Mouse (Mus musculus) hindbrain, embryonic 11.5 days (tissue): ENCODE results near the gene Ncstn. TPM values are rescaled to one million over a fixed set of nuclear protein-coding genes. Genes with fewer than 3 reads are reported as not detected.

Source experiments
- ATAC-seq: fragments of 200-750 bp; cut with Nextera tagmentation; 2 replicates; pipeline ENCODE4 v1.8.0; 2017; ENCODE audit warnings: mild to moderate bottlenecking, moderate TSS enrichment, moderate library complexity; ENCODE audit not compliant: low FRiP score
- DNase-seq: peaks from one replicate; pipeline ENCODE4 v3.0.0-alpha.2; 2015; ENCODE audit warnings: low spot score
- H3K27ac ChIP-seq: fragments of 300-500 bp; sonication (generic); 2 replicates; pipeline ENCODE4 v1.5.1; 2014; ENCODE audit warnings: mild to moderate bottlenecking, low read depth, low read length
- H3K27me3 ChIP-seq: fragments of 300-500 bp; sonication (generic); 2 replicates; pipeline ENCODE4 v1.6.1; 2014; ENCODE audit warnings: mild to moderate bottlenecking, low read length, moderate library complexity, mixed read lengths; ENCODE audit not compliant: control insufficient read depth, insufficient read depth
- H3K36me3 ChIP-seq: fragments of 300-500 bp; sonication (generic); 2 replicates; pipeline ENCODE4 v1.6.1; 2014; ENCODE audit warnings: mild to moderate bottlenecking, low read length, moderate library complexity, mixed read lengths; ENCODE audit not compliant: control insufficient read depth, insufficient read depth
- H3K4me1 ChIP-seq: fragments of 300-500 bp; sonication (generic); replicated peaks from 2 replicates; pipeline ENCODE4 v1.6.1; 2014; ENCODE audit warnings: low read length, mixed read lengths; ENCODE audit not compliant: control insufficient read depth, insufficient read depth
- H3K4me2 ChIP-seq: fragments of 300-500 bp; sonication (generic); replicated peaks from 2 replicates; pipeline ENCODE4 v1.6.1; 2014; ENCODE audit warnings: mild to moderate bottlenecking, low read depth, low read length
- H3K4me3 ChIP-seq: fragments of 300-500 bp; sonication (generic); 2 replicates; pipeline ENCODE4 v1.5.1; 2014; ENCODE audit warnings: low read depth, low read length
- H3K9ac ChIP-seq: fragments of 300-500 bp; sonication (generic); 2 replicates; pipeline ENCODE4 v1.6.1; 2014; ENCODE audit warnings: low read depth, low read length
- H3K9me3 ChIP-seq: fragments of 300-500 bp; sonication (generic); 2 replicates; pipeline ENCODE4 v1.6.1; 2016; ENCODE audit warnings: low read length; ENCODE audit not compliant: control insufficient read depth
- WGBS: fragments of 180-500 bp; shearing (Covaris S2); extraction: QIAGEN DNeasy Blood & Tissue Kit; methylation state at CpG from one replicate; pipeline ENCODE4 v1.1.7; 2014; 5-methylcytosine and 5-hydroxymethylcytosine counted together
- polyA plus RNA-seq: library from polyadenylated mRNA; unstranded; fragments of >200 nt; fragmentation: Nextera tagmentation; extraction: Ambion mirVana; gene quantifications from 2 replicates; pipeline ENCODE4 v1.2.1, GENCODE M21; 2014

The Ncstn gene
- polyA plus RNA-seq, 1 experiment from 2014 or later = 120 TPM

GRCm38 (mm10) chr1:172018336-172019311 is 64.0 kb downstream of the Ncstn start:
- H3K4me3 ChIP-seq = no peak overlapping the region
- 52% methylated on average over 9 of the region's 9 CpGs for WGBS

GRCm38 (mm10) chr1:172017517-172018070 is 65.0 kb downstream of the Ncstn start:
- Histone ChIP-seq H3K4me1 (peaks cover 61% of the 10 kb centered on the region), H3K9me3 (no peaks in the 10 kb centered on the region), H3K9ac (peak overlapping the region; percentile 40; the same call in 1 of the 2 replicates), H3K36me3 (peaks cover 2% of the 10 kb centered on the region; the same call in 1 of the 2 replicates), H3K27me3 (no peaks in the 10 kb centered on the region), H3K4me2 (peak overlapping the region; percentile 37), H3K4me3 (no peak overlapping the region), H3K27ac (peak overlapping the region; percentile 95)
- no peak for ATAC-seq
- DNase-seq = peak; percentile 43
- 53% methylated on average over 6 of the region's 6 CpGs for WGBS

More at GRCm38 (mm10) chr1:172018336-172019311, 64.0 kb downstream of the Ncstn start:
- no peak for ATAC-seq
- Histone ChIP-seq H3K9ac (no peak overlapping the region), H3K9me3 (no peaks in the 10 kb centered on the region), H3K27me3 (no peaks in the 10 kb centered on the region), H3K36me3 (no peaks in the 10 kb centered on the region), H3K4me1 (peaks cover 60% of the 10 kb centered on the region), H3K27ac (peak overlapping the region; percentile 95), H3K4me2 (peak overlapping the region; percentile 18; the same call in 1 of the 2 replicates)
- no peak for DNase-seq

GRCm38 (mm10) chr1:172016660-172017516 is 65.7 kb downstream of the Ncstn start:
- Histone ChIP-seq H3K27me3 (no peaks in the 10 kb centered on the region), H3K4me3 (peak overlapping the region; percentile 8; the same call in 1 of the 2 replicates), H3K4me2 (peak overlapping the region; percentile 37), H3K9me3 (no peaks in the 10 kb centered on the region), H3K36me3 (peaks cover 3% of the 10 kb centered on the region; the same call in 1 of the 2 replicates), H3K27ac (peak overlapping the region; percentile 95), H3K9ac (peak overlapping the region; percentile 40; the same call in 1 of the 2 replicates), H3K4me1 (peaks cover 58% of the 10 kb centered on the region)
- 15% methylated on average over 6 of the region's 6 CpGs for WGBS
- DNase-seq = peak; percentile 94
- ATAC-seq = peak; percentile 90

GRCm38 (mm10) chr1:172016031-172016430 is 66.6 kb downstream of the Ncstn start:
- H3K4me1 ChIP-seq = peaks cover 60% of the 10 kb centered on the region
- H3K27me3 ChIP-seq = no peaks in the 10 kb centered on the region
- no peak for DNase-seq
- WGBS = 51% methylated on average over 8 of the region's 8 CpGs
- H3K9ac ChIP-seq = peak overlapping the region; percentile 40
- peak overlapping the region; percentile 95 for H3K27ac ChIP-seq
- H3K4me2 ChIP-seq = peak overlapping the region; percentile 37
- ATAC-seq = no peak
- H3K4me3 ChIP-seq = no peak overlapping the region
- peaks cover 4% of the 10 kb centered on the region; the same call in 1 of the 2 replicates for H3K36me3 ChIP-seq
- no peaks in the 10 kb centered on the region for H3K9me3 ChIP-seq

Other genes with a start within 250 kb of the Ncstn start
- gene Cd84, start 243.1 kb downstream of the Ncstn start, polyA plus RNA-seq = 0.64 and 0.77 TPM in 2 replicates
- gene Gm10521, start 187.1 kb downstream of the Ncstn start, polyA plus RNA-seq = not detected in 2 replicates
- gene Slamf6, start 165.3 kb downstream of the Ncstn start, polyA plus RNA-seq = 0.11 TPM in 1 of 2 replicates, not detected in the other
- gene Vangl2, start 54.4 kb downstream of the Ncstn start, polyA plus RNA-seq = 60.3 and 61.6 TPM in 2 replicates
- 20.5 and 22.3 TPM in 2 replicates for gene Nhlh1, start 25.2 kb downstream of the Ncstn start, polyA plus RNA-seq
- gene Copa, start 266 bp downstream of the Ncstn start, polyA plus RNA-seq = 154 and 191 TPM in 2 replicates
- 173 and 179 TPM in 2 replicates for gene Pex19, start 44.0 kb upstream of the Ncstn start, polyA plus RNA-seq
- 87.8 and 96.0 TPM in 2 replicates for gene Dcaf8, start 65.3 kb upstream of the Ncstn start, polyA plus RNA-seq
- 283 and 321 TPM in 2 replicates for gene Pea15a, start 124.0 kb upstream of the Ncstn start, polyA plus RNA-seq
- 1.4 and 2.5 TPM in 2 replicates for gene Casq1, start 137.1 kb upstream of the Ncstn start, polyA plus RNA-seq
- 0.06 TPM in 1 of 2 replicates, not detected in the other for gene Atp1a4, start 175.6 kb upstream of the Ncstn start, polyA plus RNA-seq
- 123 and 136 TPM in 2 replicates for gene Igsf8, start 178.8 kb upstream of the Ncstn start, polyA plus RNA-seq
- 1.9 and 2.6 TPM in 2 replicates for gene Atp1a2, start 215.3 kb upstream of the Ncstn start, polyA plus RNA-seq
- 0.17 and 0.46 TPM in 2 replicates for gene Kcnj9, start 246.5 kb upstream of the Ncstn start, polyA plus RNA-seq